Mouse (Mus musculus): ENCODE data around the gene Itsn1. TPM values are rescaled to one million over a fixed set of nuclear protein-coding genes. Genes with fewer than 3 reads are reported as not detected.

Gene Itsn1
- total and polyA plus RNA-seq, 2 experiments from 2014 or later, result 11.9 to 64.7 TPM

- H3K4me3 ChIP-seq (ENCODE audit: low read depth, low read length), result no peak overlapping the region
- no peak overlapping the region for H3K9ac ChIP-seq (replicated peaks; ENCODE audit: low read depth, low read length)
- no peaks in the 10 kb centered on the region for H3K4me1 ChIP-seq (ENCODE audit: control insufficient read depth, insufficient read depth)
- DNase-seq (ENCODE audit: low spot score) (no peak), ATAC-seq (ENCODE audit: insufficient read depth, low read depth) (no peak)
- H3K9me3 ChIP-seq (replicated peaks; ENCODE audit: control insufficient read depth, low read length), result no peaks in the 10 kb centered on the region
- 92% methylated on average over 6 of the region's 6 CpGs for WGBS
- no peak overlapping the region for H3K27ac ChIP-seq (ENCODE audit: low read depth)
- TF ChIP-seq CTCF (IDR thresholded peaks at IDR 0.05; ENCODE audit: low read depth), result no peak
- no peak for TF ChIP-seq EP300 (IDR thresholded peaks at IDR 0.05; ENCODE audit: low read depth)
- no peak overlapping the region for H3K4me2 ChIP-seq (ENCODE audit: low read depth, low read length)
- H3K27me3 ChIP-seq (ENCODE audit: control insufficient read depth, insufficient read depth, low read length), result no peaks in the 10 kb centered on the region
- H3K36me3 ChIP-seq (replicated peaks; ENCODE audit: control insufficient read depth, insufficient read depth, low read length), result peaks cover 46% of the 10 kb centered on the region
These were observed 84.5 kb downstream of the Itsn1 start for GRCm38 (mm10) chr16:91813543-91813942.

DNA sequence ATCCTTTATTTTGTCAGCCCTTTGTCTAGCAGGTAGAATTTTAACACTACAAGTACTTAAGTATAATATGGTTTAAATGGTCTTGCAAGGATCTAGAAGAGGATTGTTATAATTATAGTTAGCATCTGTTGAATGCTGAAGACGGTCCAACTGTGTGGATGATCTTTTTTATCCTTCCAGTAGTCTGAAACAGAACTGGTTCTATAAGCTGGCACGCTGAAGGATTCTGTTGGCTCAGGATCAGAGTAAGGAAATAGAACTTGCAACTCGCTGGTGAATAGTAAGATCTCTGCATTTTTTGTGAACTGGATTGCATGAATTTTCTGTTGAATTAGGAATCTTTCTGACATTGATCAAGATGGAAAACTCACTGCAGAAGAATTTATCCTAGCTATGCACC, 86.0 kb downstream of the Itsn1 start:
- Histone ChIP-seq H3K4me1 (ENCODE audit: control insufficient read depth, insufficient read depth) (no peaks in the 10 kb centered on the region), H3K9me3 (replicated peaks; ENCODE audit: control insufficient read depth, low read length) (no peaks in the 10 kb centered on the region), H3K27ac (ENCODE audit: low read depth) (no peak overlapping the region), H3K27me3 (ENCODE audit: control insufficient read depth, insufficient read depth, low read length) (no peaks in the 10 kb centered on the region), H3K4me3 (ENCODE audit: low read depth, low read length) (no peak overlapping the region), H3K36me3 (replicated peaks; ENCODE audit: control insufficient read depth, insufficient read depth, low read length) (peaks cover 56% of the 10 kb centered on the region), H3K4me2 (ENCODE audit: low read depth, low read length) (no peak overlapping the region), H3K9ac (replicated peaks; ENCODE audit: low read depth, low read length) (no peak overlapping the region)
- 87% methylated on average over 3 of the region's 3 CpGs for whole genome bisulfite sequencing
- DNase-seq (ENCODE audit: low spot score) (no peak), ATAC-seq (ENCODE audit: insufficient read depth, low read depth) (no peak)
- TF ChIP-seq EP300 (IDR thresholded peaks at IDR 0.05; ENCODE audit: low read depth) (no peak), CTCF (IDR thresholded peaks at IDR 0.05; ENCODE audit: low read depth) (no peak)

- ATAC-seq (ENCODE audit: insufficient read depth, low read depth), result no peak
- no peaks in the 10 kb centered on the region for H3K27me3 ChIP-seq (ENCODE audit: control insufficient read depth, insufficient read depth, low read length)
- no peak overlapping the region for H3K4me3 ChIP-seq (ENCODE audit: low read depth, low read length)
- H3K9ac ChIP-seq (replicated peaks; ENCODE audit: low read depth, low read length), result no peak overlapping the region
- H3K27ac ChIP-seq (ENCODE audit: low read depth), result no peak overlapping the region
- no peak for DNase-seq (ENCODE audit: low spot score)
- H3K4me2 ChIP-seq (ENCODE audit: low read depth, low read length), result no peak overlapping the region
- H3K4me1 ChIP-seq (ENCODE audit: control insufficient read depth, insufficient read depth), result no peaks in the 10 kb centered on the region
- peaks cover 75% of the 10 kb centered on the region for H3K36me3 ChIP-seq (replicated peaks; ENCODE audit: control insufficient read depth, insufficient read depth, low read length)
- 84% methylated on average over 8 of the region's 8 CpGs for WGBS
- H3K9me3 ChIP-seq (replicated peaks; ENCODE audit: control insufficient read depth, low read length), result no peaks in the 10 kb centered on the region
- TF ChIP-seq EP300 (IDR thresholded peaks at IDR 0.05; ENCODE audit: low read depth) (no peak), CTCF (IDR thresholded peaks at IDR 0.05; ENCODE audit: low read depth) (no peak)
These were observed 91.2 kb downstream of the Itsn1 start for GRCm38 (mm10) chr16:91820299-91820698.

DNA sequence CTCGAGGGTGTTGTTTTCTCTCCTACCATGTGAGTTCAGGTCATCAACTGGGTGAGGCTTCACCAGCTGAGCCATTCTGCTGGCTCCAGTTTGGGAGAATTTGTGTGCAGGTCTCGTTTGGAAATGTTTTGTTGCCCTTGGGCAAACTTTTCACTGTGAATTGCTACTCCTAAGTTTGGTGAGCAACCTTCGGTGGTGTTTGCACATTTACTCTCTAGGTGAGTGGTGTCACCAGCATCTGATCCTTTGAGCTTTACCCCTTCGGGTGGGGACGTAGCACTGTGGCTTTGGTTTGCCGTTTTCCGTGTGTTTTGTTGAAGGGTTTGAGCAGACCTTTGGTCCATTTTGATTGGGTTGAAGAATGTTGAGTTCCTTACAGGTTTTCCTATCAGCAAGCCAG, 93.2 kb downstream of the Itsn1 start:
- H3K9me3 ChIP-seq (replicated peaks; ENCODE audit: control insufficient read depth, low read length), result no peaks in the 10 kb centered on the region
- H3K4me2 ChIP-seq (ENCODE audit: low read depth, low read length), result no peak overlapping the region
- DNase-seq (ENCODE audit: low spot score) (no peak), ATAC-seq (ENCODE audit: insufficient read depth, low read depth) (no peak)
- H3K27ac ChIP-seq (ENCODE audit: low read depth), result no peak overlapping the region
- H3K9ac ChIP-seq (replicated peaks; ENCODE audit: low read depth, low read length), result no peak overlapping the region
- TF ChIP-seq CTCF (IDR thresholded peaks at IDR 0.05; ENCODE audit: low read depth) (no peak), EP300 (IDR thresholded peaks at IDR 0.05; ENCODE audit: low read depth) (no peak)
- 85% methylated on average over 7 of the region's 7 CpGs for WGBS
- H3K36me3 ChIP-seq (replicated peaks; ENCODE audit: control insufficient read depth, insufficient read depth, low read length), result peaks cover 56% of the 10 kb centered on the region
- H3K4me1 ChIP-seq (ENCODE audit: control insufficient read depth, insufficient read depth), result peaks cover 5% of the 10 kb centered on the region; the same call in 1 of the 2 replicates
- H3K27me3 ChIP-seq (ENCODE audit: control insufficient read depth, insufficient read depth, low read length), result no peaks in the 10 kb centered on the region
- no peak overlapping the region for H3K4me3 ChIP-seq (ENCODE audit: low read depth, low read length)

GRCm38 (mm10) chr16:91822759-91823158, 93.7 kb downstream of the Itsn1 start:
- H3K27ac ChIP-seq (ENCODE audit: low read depth), result no peak overlapping the region
- no peak overlapping the region for H3K4me3 ChIP-seq (ENCODE audit: low read depth, low read length)
- TF ChIP-seq CTCF (IDR thresholded peaks at IDR 0.05; ENCODE audit: low read depth) (no peak), EP300 (IDR thresholded peaks at IDR 0.05; ENCODE audit: low read depth) (no peak)
- H3K4me1 ChIP-seq (ENCODE audit: control insufficient read depth, insufficient read depth), result peaks cover 9% of the 10 kb centered on the region
- no peak overlapping the region for H3K9ac ChIP-seq (replicated peaks; ENCODE audit: low read depth, low read length)
- no peak for ATAC-seq (ENCODE audit: insufficient read depth, low read depth)
- H3K27me3 ChIP-seq (ENCODE audit: control insufficient read depth, insufficient read depth, low read length), result no peaks in the 10 kb centered on the region
- H3K36me3 ChIP-seq (replicated peaks; ENCODE audit: control insufficient read depth, insufficient read depth, low read length), result peaks cover 52% of the 10 kb centered on the region
- no peaks in the 10 kb centered on the region for H3K9me3 ChIP-seq (replicated peaks; ENCODE audit: control insufficient read depth, low read length)
- no peak overlapping the region for H3K4me2 ChIP-seq (ENCODE audit: low read depth, low read length)
- DNase-seq (ENCODE audit: low spot score), result no peak
- WGBS, result 65% methylated on average over 6 of the region's 6 CpGs

DNA sequence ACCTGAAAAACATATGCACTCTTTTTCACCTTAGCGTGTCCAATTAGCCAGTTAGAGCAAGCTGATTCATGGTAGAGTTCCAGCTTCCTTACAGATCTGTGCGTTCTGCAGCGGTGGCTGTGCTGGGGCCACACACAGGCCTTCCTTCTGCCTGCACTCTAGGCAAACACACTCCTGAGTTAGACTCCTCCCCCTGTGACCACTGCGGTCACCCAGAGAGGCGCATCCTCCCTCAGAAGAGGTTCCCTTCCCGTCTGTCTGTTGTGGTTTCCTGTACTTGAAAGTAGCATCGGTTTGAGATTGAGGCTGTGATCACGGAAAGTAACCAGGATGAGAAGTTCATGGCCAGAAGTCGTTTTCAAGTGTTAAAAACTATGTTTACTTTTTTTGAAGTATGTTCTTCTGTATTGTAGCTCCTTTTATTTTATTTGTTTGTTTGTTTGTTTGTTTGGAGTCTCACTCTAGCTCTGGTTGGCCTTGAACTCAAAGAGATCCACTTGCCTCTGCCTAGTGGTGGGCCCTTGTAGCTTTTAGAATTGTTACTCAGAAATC, 96.8 kb downstream of the Itsn1 start:
- peaks cover 17% of the 10 kb centered on the region for H3K4me1 ChIP-seq (ENCODE audit: control insufficient read depth, insufficient read depth)
- peaks cover 47% of the 10 kb centered on the region for H3K36me3 ChIP-seq (replicated peaks; ENCODE audit: control insufficient read depth, insufficient read depth, low read length)
- WGBS, result 61% methylated on average over 9 of the region's 9 CpGs
- H3K4me3 ChIP-seq (ENCODE audit: low read depth, low read length), result no peak overlapping the region
- no peak for TF ChIP-seq EP300 (IDR thresholded peaks at IDR 0.05; ENCODE audit: low read depth)
- no peak for TF ChIP-seq CTCF (IDR thresholded peaks at IDR 0.05; ENCODE audit: low read depth)
- DNase-seq (ENCODE audit: low spot score) (no peak), ATAC-seq (ENCODE audit: insufficient read depth, low read depth) (no peak)
- no peak overlapping the region for H3K27ac ChIP-seq (ENCODE audit: low read depth)
- no peaks in the 10 kb centered on the region for H3K9me3 ChIP-seq (replicated peaks; ENCODE audit: control insufficient read depth, low read length)
- no peak overlapping the region for H3K9ac ChIP-seq (replicated peaks; ENCODE audit: low read depth, low read length)
- no peak overlapping the region for H3K4me2 ChIP-seq (ENCODE audit: low read depth, low read length)
- no peaks in the 10 kb centered on the region for H3K27me3 ChIP-seq (ENCODE audit: control insufficient read depth, insufficient read depth, low read length)

All from heart, postnatal 0 days (tissue).